Mouse (Mus musculus): ENCODE data around the gene Utp18. TPM values are rescaled to one million over a fixed set of nuclear protein-coding genes. Genes with fewer than 3 reads are reported as not detected.
"Not testable (repeated sequence)": the region's sequence is repeated elsewhere in the genome, so short reads cannot be mapped to it uniquely, and the experiment has no call there.

Gene Utp18
- total RNA-seq (2022) = 10 to 100 TPM in 1 of 4 experiments, 1 to 10 TPM in 3; 7.6 to 11.1 (median 8.5) TPM

GRCm38 (mm10) chr11:93885572-93886410, at the start of gene Utp18, which contains the start of gene Mbtd1:
Utp18 (minus strand) TSS chr11:93885766.
Mbtd1 (plus strand) TSS chr11:93885852.
- peak; percentile 95 to 98 for DNase-seq (ENCODE audit: low spot score in 2 of 2)

GRCm38 (mm10) chr11:93929106-93929505, 43.5 kb upstream of the Utp18 start:
- no peak for DNase-seq (ENCODE audit: low spot score in 2 of 2)

DNA sequence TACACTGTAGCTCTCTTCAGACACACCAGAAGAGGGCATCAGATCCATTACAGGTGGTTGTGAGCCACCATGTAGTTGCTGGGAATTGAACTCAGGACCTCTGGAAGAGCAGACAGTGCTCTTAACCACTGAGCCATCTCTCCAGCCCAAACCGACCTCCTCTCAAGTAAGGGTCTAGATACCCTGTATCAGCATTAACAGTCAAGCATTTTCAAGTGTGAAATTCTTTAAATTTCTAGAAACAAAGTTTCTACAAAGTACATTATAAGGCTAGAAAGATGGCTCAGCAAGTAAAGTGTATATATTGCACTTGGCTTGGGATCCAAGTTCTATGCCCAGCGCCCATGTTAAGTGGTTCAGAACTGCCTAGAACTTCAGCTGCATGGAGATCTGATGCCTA, 29.5 kb upstream of the Utp18 start:
- DNase-seq (ENCODE audit: low spot score in 2 of 2) = not testable (repeated sequence)

DNA sequence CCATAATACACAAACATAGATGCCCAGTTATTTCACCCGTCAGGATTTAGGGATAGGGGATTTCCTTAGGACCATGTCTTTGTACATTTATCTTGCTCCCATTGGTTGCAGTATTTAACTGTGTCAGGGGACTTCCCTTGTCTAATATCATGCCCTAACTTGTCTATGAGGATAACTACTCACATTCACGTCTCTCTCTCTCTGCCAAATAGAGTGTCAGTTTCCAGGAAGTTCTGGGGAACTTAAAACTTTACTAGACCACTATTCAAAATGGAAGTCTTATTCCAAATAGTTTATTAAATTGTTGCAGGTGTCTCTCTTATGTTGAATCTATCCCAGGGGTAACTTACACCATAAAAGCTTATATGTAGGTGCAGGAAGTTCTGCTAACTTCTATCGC, 26.0 kb upstream of the Utp18 start:
- no peak for DNase-seq (ENCODE audit: low spot score in 2 of 2)

GRCm38 (mm10) chr11:93908829-93909228, 23.3 kb upstream of the Utp18 start:
- DNase-seq (ENCODE audit: low spot score in 2 of 2) = no peak

GRCm38 (mm10) chr11:93907839-93908238, 22.3 kb upstream of the Utp18 start:
- DNase-seq (ENCODE audit: low spot score in 2 of 2) = no peak

GRCm38 (mm10) chr11:93906834-93907233, 21.3 kb upstream of the Utp18 start:
- no peak for DNase-seq (ENCODE audit: low spot score in 2 of 2)

GRCm38 (mm10) chr11:93897732-93898131, 12.2 kb upstream of the Utp18 start:
- DNase-seq (ENCODE audit: low spot score in 2 of 2) = no peak

- DNase-seq (ENCODE audit: low spot score in 2 of 2) = no peak
Observed at GRCm38 (mm10) chr11:93887080-93887447, 1.5 kb upstream of the Utp18 start.

DNA sequence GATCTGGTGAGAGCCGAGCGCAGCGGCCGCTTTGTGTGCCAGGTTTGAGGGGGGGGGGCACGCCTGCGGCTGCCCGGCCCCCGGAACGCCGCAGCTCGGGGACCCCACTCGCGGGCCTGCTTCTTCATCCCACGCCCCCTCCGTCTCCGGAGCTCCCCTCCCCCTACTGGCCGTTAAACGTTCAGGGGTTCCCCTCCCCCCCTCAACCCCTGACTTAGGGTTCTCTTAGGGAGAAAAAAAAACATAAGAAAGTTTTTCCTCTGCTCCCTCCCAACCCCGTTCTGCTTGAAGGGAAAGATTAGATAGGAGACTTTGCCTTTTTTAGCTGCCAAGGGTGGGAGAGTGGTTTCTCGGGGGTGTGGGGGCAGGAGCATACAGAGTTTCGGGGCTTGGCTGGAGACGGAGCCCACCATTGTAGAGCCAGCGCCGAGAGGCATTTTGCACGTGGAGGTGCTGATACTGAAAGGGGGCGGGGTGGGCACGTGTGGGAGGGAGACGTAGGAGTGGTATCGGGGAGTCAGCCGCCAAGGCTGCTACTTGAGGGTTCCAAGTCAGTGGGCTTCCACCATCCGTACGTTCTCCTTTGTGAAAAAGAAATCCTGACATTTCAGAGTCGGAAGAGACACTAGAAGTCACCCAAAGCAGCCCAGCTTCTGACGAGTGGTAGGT, 979 bp upstream of the Utp18 start:
- DNase-seq (ENCODE audit: low spot score in 2 of 2) = no peak

GRCm38 (mm10) chr11:93884901-93885571, 530 bp downstream of the Utp18 start:
- peak in 1 of 2 experiments; percentile 21 for DNase-seq (ENCODE audit: low spot score in 2 of 2)

DNA sequence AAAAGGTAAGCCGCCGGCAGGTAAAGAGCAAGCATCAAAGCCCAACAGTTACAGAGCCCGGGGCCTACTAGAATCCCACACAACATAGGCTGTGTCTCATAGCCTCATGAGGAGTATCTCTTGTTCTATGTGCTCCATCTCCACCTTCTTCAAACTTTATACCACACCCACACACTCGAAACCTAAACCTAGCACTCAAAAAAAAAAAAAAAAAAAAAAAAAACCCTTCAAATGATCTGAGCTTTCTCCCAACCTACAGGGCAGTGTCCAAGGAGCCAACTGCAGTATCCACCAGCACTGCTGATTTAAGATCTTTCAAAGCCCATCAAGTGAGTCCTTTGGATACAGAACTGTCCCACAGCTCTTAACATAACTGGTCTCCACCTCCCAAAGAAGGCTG, 1.5 kb downstream of the Utp18 start:
- no peak for DNase-seq (ENCODE audit: low spot score in 2 of 2)

DNA sequence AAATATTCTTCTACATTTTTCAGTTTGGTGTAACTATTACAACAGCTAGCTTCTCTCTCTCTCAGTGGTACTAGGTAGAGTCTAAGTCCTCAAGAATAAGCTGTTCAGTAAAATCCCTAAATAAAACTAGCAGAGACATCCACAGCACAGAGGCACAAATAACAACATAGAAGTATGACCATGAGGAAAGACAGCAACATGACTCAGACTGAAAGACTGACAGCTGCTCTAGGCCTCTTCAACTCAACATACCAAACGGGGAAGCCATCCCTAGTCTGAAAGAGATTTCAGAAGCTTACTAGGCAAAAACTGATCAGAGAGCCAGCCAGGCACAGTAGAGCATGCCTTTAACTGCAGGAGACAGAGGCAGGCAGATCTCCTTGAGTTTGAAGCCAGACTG, 22.9 kb downstream of the Utp18 start:
- DNase-seq (ENCODE audit: low spot score in 2 of 2) = no peak

DNA sequence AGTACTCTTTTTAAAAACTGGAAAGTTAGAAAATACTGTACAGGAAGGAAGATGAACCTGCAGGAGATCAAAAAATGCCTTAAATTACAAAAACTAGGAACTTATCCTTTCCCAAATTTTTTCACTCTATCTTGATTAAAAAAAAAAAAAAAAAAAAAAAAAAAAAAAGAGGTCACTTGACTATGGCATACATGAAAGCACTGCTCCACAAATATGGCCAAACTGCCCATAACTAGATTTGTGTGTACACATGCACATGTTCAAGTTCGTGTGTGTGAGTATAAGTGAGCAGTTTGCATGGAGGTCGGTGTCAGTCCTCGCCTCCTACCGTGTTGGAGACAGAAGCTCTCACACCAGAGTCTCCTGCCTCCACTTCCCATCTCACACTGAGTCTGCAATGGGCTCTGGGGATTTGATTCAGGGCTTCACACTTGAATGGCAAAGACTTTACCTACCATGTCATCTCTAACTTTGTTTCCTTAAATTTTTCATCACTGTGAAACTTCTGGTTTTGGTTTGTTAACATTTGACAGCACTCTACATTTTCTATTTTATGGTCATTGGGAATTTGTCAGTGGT, 23.4 kb downstream of the Utp18 start:
- DNase-seq (ENCODE audit: low spot score in 2 of 2) = no peak

DNA sequence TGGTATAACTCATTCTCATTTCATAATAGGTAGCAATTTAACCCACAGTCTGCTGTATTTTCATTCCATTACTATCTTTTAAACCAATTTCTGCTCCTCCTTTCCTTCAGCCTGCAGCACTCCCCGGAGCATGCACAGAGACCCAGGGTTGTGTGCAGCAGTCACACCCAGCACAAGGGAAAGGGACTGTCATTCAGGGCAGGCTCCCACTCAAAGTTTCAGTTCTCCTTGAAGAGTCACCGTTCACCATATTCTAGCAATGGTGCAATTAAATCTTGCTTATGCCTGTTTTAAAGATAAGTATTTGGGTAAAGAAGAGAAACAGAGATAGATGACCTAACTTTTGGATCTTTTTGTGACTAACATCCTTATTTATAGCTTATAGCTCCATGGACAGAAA, 24.4 kb downstream of the Utp18 start:
- no peak for DNase-seq (ENCODE audit: low spot score in 2 of 2)

GRCm38 (mm10) chr11:93860540-93861172, 24.9 kb downstream of the Utp18 start:
- no peak for DNase-seq (ENCODE audit: low spot score in 2 of 2)

DNA sequence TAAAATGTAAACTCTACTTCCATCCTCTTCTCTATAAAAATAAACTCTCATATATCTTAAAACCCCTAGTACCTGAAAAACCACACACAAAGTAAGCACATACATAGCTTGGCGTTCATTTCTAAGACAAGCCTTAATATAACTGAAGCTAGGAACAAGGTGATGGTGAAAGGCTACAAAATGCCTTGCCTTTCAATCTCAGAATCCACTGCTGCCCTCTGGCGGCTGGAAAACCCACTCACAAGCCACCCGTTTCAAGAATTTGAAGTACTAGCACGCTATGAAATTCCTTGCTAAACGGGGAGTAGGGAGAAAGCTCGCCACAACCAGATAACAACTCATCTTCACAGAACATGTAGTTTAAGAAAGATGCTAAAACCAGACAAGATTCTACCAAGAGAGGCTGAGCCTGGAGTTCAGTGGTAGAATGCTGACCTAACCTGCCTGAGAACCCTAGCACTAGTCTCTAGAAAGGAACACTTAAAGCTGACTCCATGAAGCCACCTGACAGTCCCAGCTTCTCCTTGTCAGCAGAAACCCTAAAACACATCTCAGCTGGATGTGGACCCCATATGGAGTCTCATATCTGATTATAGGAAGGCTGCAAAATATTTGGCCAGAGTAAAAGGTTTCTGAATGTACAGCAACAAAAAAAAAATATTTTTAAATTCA, 29.1 kb downstream of the Utp18 start:
- DNase-seq (ENCODE audit: low spot score in 2 of 2) = peak; percentile 19 to 36

DNA sequence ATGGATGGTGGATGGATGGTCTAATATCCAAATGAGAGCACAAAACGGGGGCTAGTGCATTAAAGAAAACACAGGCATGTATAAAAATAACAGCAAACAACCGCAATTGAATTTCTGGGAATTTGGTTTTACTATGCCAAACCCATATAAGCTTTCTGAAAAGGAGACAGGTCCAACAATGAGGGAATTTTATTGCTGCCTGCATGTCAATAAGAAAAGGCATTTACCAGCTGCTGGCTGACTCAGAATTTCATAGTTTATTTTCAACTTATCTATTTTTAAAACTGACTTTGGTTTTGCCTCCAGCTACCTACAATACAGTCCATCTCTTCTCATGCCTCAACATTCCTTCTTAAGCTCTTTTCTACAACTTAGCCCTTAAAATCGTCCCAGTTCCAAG, 33.0 kb downstream of the Utp18 start:
- DNase-seq (ENCODE audit: low spot score in 2 of 2) = no peak

GRCm38 (mm10) chr11:93847342-93847741, 38.2 kb downstream of the Utp18 start:
- DNase-seq (ENCODE audit: low spot score in 2 of 2) = no peak

- DNase-seq (ENCODE audit: low spot score in 2 of 2) = no peak
Observed at GRCm38 (mm10) chr11:93835800-93836199, 49.8 kb downstream of the Utp18 start.

DNA sequence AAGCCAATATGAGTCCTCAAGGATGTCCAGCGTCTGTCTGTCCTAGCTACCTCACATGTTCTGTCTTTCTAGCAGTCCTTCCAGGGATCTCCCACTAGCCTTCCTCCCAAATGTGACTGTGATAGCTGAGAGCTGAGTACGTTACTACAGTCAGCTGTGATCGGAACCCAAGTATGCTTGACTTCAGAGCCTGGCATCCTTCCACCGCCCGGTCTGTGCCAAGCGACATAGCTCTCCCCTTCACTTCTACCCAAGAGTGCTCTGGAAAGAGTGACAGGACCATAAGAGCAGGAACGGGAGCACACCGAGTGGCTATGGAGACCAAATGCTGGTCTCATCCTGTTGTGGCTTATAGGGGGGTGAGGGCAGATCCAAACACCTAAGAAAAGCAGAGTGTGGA, 55.6 kb downstream of the Utp18 start:
- no peak for DNase-seq (ENCODE audit: low spot score in 2 of 2)
